Mouse (Mus musculus) heart, adult 2 months (tissue): Measurements from ENCODE around the gene Fscn3.

ENCODE experiments used
- CTCF ChIP-seq: fragments of 200-600 bp; IDR thresholded peaks from 2 replicates; pipeline ENCODE4 v1.8.1; 2022; ENCODE audit warnings: antibody characterized with exemption, mild to moderate bottlenecking, moderate library complexity
- EP300 ChIP-seq: fragments of 200-500 bp; IDR thresholded peaks from 2 replicates; pipeline ENCODE4 v1.6.1; 2011; ENCODE audit warnings: low read depth, low read length, control low read depth; ENCODE audit not compliant: insufficient read depth

GRCm38 (mm10) chr6:28470017-28470602 is 42.5 kb downstream of the Fscn3 start:
- TF ChIP-seq CTCF: no peak
- no peak for TF ChIP-seq EP300
